Mouse (Mus musculus) testis, postnatal 10 days (tissue): ENCODE data around the gene Elof1.
A peak's percentile ranks its signal among the peaks of the same experiment; 100 is the strongest.
"Not testable (repeated sequence)": the region's sequence is repeated elsewhere in the genome, so short reads cannot be mapped to it uniquely, and the experiment has no call there.

Experiments used
- DNase-seq: peaks from one replicate; pipeline ENCODE4 v3.0.0; 2021; ENCODE audit warnings: low spot score

The Elof1 gene

DNA sequence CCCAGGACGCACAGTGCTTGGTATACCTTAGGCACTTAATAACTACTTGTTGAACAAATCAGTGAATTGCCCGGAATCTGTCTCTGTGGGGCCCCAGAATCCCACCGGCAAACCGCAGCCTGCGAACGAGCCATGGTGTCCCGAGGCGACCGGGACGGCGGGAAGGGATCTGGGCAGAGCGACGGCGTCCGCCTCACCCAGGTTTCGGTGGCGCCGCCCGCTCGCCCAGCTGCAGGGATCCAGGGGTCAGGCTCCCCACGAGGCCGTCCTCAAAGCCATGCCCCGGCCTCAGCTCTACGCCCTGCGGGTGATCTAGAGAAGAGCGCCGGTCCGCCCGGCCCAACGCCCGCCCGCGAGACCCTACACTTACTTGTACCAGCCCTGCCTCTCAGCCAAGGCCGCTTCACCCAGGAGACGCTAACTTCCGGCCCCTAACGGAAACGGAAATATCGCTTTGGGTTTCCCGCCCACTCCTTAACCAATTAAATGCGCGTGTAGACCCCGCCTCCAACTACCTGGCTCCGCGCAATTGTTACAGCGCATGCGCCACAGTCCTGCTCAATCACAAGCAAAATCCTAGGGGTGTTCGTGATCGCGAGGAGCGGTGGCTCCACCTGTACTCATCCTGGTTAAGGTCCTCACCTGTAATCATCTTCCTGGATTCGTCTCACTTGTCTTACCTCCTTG lies at the start of gene Elof1:
Gene Elof1, minus strand, starts transcription at position 433 of the 687 bp plus-strand sequence.
- DNase-seq, result peak; percentile 92

DNA sequence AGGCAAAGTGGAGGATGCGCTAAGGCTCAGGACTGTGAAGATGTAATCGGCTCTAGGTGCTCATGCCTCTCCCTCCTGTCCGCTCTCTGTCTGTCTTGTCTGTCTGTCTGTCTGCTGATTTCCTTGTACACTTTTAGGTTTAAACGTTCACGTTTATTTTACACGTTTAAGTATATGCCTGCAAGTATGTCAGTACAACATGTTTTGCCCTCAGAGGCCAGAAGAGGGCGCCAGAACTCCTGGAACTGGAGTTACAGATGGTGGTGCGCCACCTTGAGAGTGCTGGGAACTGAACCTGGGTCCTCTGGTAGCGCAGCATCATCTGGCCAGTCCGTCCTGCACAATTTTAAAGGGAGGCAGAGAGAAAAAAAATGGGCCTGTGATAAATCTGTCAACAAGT lies 49.7 kb upstream of the Elof1 start:
- DNase-seq, result peak; percentile 62

- DNase-seq, result no peak
These were observed 49.0 kb upstream of the Elof1 start for GRCm38 (mm10) chr9:22165964-22166363.

DNA sequence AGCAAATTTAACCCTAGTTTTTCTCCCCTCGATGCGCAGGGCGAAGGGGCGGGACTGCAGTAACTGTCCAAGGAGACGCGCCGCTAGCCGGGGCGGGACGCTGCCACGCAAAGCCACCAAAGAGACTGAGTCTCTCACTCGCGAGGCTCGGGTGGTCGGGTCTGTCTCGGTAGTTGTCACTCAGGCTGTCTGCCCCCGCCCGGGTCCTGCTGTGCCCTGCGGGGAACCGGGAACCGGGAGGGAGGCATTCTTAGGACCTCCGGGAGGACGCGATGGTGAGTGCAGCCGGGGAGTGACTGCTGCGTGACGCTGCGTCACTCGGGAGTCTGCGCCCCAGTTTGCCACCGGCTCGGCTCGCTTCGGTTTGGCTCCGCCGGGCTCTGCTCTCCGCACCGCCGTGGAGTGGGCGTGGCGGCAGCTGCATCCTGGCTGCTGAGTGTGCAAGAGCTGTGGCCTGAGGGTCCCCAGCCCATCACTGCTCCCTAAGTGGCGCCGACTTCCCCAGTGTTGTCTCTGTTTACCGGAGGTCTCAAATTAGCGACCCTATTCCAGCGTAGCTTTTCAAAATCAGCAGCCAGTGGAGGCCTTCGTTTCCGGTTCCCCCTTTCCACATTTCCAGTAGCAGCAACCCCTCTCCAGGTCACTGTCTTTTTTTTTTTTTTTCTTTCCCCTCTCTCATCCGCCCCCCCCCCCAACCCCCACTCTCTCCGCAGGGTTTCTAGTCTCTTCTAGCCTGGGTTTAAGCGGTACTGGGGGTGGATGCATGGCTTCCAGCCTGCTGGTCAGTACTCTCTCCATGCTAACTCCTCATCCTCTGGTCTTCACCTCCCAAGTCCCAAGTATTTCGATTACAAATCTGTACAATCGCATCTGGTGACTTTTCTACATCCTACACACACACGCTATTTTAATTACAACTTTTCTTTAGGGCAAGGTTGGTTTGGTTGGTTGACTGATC lies 48.0 kb upstream of the Elof1 start:
- peak; percentile 66 for DNase-seq

GRCm38 (mm10) chr9:22162912-22163311 lies 45.9 kb upstream of the Elof1 start:
- no peak for DNase-seq

DNA sequence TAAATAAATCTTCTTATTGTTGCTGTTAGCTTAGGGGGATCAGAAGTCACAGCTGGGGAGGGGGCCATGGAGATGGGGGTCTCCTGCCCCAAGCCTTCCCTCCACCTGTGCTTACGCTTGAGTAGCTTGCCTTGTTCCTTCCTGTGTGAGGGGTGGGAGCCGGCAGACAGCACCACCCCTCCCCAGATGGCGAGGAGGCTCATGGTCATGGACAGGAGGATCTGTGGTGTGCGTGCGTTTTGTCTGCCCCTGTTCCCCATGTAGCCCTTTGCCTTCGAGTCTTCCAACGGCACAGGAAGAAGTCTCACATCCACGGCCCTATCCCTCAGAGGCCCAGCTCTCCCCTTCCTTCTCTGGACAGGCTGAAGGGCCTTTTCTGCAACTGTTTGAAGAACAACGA lies 45.3 kb upstream of the Elof1 start:
- DNase-seq, result no peak

- DNase-seq, result no peak
These were observed 44.3 kb upstream of the Elof1 start for GRCm38 (mm10) chr9:22161299-22161698.

DNA sequence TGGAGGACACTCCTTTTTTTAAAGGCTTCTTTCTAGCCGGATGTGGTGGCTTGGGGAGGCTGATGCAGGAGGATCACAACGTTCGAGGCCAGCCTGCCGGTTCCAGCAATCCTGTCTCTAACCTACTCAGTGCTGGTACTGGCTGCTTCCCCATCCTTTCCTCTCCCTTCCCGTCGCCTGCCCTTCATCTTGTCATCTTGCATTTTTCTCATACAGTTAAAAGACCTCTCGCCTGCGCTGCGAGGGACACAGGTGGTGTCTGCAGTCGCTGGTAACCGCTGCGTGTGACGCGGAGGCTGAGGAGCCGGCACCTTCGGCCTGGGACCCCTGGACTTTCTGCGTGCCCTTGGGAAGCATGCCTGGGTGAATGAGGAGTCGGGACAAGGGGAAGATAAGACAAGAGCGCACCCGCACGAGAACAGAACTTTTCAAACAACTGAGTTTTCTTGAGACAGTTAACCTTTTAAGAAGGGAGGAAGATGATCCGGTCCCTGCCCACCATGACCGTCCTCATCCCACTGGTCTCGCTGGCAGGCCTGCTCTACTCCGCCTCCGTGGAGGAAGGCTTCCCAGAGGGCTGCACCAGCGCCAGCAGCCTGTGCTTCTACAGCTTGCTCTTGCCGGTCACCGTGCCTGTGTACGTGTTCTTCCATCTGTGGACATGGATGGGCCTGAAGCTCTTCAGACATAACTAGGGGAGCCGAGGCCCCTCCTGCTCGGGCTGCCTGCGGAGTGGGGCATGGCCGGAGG lies 40.7 kb upstream of the Elof1 start:
- DNase-seq, result peak; percentile 50

GRCm38 (mm10) chr9:22156497-22157245 lies 39.7 kb upstream of the Elof1 start, which contains the start of gene Pigyl:
Pigyl (plus strand) TSS chr9:22156846.
- peak; percentile 100 for DNase-seq

GRCm38 (mm10) chr9:22155614-22156013 lies 38.6 kb upstream of the Elof1 start:
- DNase-seq, result peak; percentile 80

DNA sequence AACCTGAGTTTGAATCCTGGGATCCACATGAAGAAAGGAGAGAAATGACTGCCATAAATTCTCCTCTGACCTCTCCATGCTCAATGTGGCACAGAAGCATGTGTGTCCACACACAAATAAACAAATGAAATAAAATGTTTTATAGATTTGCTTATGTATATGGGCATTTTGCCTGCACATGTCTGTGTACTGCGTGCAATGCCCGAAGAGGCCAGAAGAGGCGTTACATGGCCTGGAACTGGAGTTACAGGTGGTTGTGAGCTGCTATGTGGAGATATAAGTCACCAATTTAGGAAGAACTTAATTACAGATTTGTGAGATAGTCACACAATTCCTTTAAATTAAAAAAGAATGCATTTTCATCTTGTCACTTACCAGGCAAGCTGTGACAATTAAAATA lies 36.8 kb upstream of the Elof1 start:
- no peak for DNase-seq

GRCm38 (mm10) chr9:22150946-22151345 lies 34.0 kb upstream of the Elof1 start:
- no peak for DNase-seq

- DNase-seq, result not testable (repeated sequence)
These were observed 33.3 kb upstream of the Elof1 start for GRCm38 (mm10) chr9:22150249-22150693.

- DNase-seq, result no peak
These were observed 32.7 kb upstream of the Elof1 start for GRCm38 (mm10) chr9:22149426-22150248.

DNA sequence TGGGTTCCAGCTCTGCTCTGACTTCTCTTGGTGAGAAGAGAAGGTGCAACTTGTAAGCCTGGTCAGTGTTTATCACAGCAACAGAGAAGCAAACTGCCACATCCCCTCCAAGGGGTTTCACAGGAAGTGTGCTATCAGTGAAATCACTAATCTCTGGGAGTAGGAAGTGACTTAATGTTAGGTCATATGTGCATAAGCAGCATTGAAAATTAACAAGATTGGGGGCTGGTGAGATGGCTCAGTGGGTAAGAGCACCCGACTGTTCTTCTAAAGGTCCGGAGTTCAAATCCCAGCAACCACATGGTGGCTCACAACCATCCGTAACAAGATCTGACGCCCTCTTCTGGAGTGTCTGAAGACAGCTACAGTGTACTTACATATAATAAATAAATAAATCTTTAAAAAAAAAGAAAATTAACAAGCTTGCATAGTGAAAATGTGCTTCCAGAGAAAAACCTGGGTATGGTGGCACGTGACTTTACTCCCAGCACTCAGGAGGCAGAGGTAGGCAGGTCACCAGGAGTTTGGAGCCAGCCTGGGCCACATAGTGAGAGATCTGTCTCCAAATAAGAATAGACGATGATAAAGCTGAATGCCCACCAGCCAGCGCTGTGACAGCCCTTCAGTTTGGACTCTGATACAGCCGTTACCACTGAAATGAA lies 27.5 kb upstream of the Elof1 start:
- no peak for DNase-seq

DNA sequence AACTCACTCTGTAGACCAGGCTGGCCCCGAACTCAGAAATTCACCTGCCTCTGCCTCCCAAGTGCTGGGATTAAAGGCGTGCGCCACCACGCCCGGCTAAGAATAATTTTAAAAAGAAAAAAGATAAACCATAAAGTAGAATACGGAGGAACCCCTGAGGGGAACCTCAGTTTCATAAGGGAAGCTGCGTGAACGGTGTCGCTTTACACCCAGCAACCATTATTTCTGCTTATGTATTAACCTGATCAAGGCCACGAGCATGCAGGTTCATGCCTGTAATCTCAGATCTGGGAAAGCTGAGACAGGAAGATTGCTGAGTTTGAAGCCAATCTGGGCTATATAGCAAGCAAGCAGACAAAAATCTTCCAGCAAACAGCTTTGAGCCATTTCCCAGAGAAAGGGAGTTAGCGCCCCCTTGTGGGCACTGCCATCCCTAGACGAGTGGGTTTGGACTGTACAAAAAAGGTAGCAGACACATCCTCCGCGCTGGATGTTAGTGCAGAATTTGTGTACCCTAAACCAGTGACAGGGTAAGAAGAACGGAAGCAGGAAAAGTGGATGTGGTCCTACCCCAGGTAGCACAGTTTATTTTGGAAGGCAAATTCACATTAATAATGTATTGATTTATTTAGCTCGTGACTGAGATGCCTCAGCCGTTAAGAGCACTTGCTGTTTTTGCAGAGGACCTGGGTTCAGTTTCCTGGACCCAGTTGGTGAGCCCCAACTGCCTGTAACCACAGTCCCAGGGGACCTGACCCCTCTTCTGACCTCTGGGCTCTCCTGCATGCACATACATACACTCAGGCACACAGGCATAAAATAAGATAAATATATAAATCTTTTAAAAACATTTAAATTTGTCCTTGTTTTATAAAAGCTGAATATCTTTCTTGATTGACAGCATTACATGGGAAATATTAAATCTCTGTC lies 26.4 kb upstream of the Elof1 start:
- peak; percentile 95 for DNase-seq

- no peak for DNase-seq
These were observed 22.8 kb upstream of the Elof1 start for GRCm38 (mm10) chr9:22139746-22140145.

- no peak for DNase-seq
These were observed 21.5 kb upstream of the Elof1 start for GRCm38 (mm10) chr9:22138480-22138879.
